8 mouse cellular contexts compared by ENCODE assay signal in the genomic region with DNA sequence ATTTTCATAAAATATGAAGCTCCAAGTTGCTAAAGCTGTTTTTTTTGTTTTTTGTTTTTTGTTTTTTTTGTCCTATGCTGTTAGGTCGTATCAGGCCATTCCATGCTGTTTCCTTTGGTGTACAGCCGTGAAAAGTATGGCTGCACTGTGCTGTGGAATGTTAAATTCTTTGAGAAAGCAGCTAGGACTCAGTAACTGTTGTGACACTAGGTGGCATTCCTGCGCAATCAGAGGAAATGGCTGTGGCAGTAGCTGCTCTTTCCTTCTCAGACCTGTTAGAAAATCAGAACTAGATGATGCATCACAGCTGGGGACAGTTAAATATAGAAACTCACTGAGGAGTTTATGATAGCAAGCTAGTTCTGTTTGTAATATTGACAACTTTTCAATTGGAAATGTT.
DNase-seq lines count a peak whose midpoint lies in the region; ATAC-seq lines count a peak whose summit lies in the region.

No protein-coding gene starts in this region.

- peak; percentile 1 for DNase-seq in kidney, postnatal 14 days
- no peak for DNase-seq in kidney, adult 8-10 months
- DNase-seq in brain, embryonic 18.5 days (ENCODE audit: low read depth, low spot score), result peak; percentile 22
- peak; percentile 39 for DNase-seq in layer of hippocampus, adult 11-12 months (ENCODE audit: low spot score)
- DNase-seq in right cerebral cortex, adult 18-20 months, result peak; percentile 53
- DNase-seq in urinary bladder, postnatal 14 days (ENCODE audit: low spot score), result no peak
- DNase-seq in gastrocnemius, postnatal 25 days, result no peak

- H3K9ac ChIP-seq in heart, embryonic 12.5 days, result no peak overlapping the region

- no peak overlapping the region for H3K27ac ChIP-seq in heart, embryonic 12.5 days (ENCODE audit: poor library complexity, severe bottlenecking)

- no peaks in the 10 kb centered on the region for H3K9me3 ChIP-seq in heart, embryonic 12.5 days (replicated peaks)

- H3K4me2 ChIP-seq in heart, embryonic 12.5 days, result no peak overlapping the region

- no peaks in the 10 kb centered on the region for H3K4me1 ChIP-seq in heart, embryonic 12.5 days (replicated peaks)

- no peaks in the 10 kb centered on the region for H3K36me3 ChIP-seq in heart, embryonic 12.5 days

- 25% methylated on average over 3 of the region's 3 CpGs for WGBS in heart, embryonic 12.5 days

- no peak overlapping the region for H3K4me3 ChIP-seq in heart, embryonic 12.5 days

- no peaks in the 10 kb centered on the region for H3K27me3 ChIP-seq in heart, embryonic 12.5 days (replicated peaks)

- ATAC-seq in heart, embryonic 12.5 days (ENCODE audit: insufficient number of reproducible peaks, low FRiP score), result no peak

Comparison
In these comparisons a context has a peak if more than half of its experiments do, and no peak if none do; other contexts are left out.
1. DNase-seq: peak in kidney, postnatal 14 days (single experiment), brain, embryonic 18.5 days (single experiment), layer of hippocampus, adult 11-12 months (single experiment) and right cerebral cortex, adult 18-20 months (single experiment); none in kidney, adult 8-10 months (0 of 2), urinary bladder, postnatal 14 days (single experiment) and gastrocnemius, postnatal 25 days (single experiment).